Mouse (Mus musculus): ENCODE data around the gene Ctsd. TPM values are rescaled to one million over a fixed set of nuclear protein-coding genes. Genes with fewer than 3 reads are reported as not detected.

Ctsd gene
- polyA plus RNA-seq, 1 experiment from 2014 or later = 323 TPM

DNA sequence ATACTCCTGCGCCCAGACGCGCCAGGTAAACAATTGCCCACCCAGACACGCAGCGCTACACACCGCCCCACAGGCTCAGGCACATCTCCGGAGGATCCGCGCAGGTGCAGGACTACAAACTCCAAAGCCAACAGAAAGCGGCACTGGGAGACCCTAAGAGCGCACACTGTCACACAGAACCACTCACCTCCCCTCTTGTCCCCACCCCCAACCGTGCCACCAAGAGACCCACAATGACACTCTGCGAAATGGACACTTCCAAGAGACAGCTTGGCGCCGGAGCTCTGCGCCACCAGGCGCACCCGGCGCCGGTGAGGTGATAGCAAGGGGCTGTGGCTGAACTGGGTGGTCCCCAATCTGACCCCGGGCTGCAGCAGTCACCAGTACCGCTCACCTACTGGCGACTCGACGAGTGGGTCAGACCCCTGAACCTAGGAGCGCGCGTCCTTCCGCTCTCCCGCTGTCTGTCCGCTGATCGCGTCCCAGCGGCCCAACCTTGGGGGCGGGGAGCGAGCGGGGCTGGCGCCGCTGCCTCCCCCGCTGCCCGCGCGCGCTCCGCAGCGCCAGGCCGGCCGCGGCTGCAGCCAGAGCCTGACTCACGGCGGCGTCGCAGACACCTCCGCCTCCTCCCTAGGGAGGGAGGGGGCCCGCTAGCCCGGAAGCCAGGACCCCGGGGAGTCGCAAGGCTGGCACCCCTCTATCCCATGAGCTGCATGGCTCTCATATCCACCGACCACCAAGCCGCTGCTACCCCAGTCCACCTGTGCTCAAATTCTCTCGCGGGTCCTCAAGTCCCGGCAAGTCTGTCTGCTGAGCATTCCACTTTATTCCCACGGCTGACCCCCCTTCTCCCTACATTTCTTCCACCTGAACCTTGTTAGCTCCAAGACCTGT is 15.8 kb downstream of the Ctsd start:
- 2% methylated on average over 64 of the region's 64 CpGs for WGBS
- H3K9ac ChIP-seq = 0 out of 2 replicates have a peak overlapping the region, but pooled peaks have one; percentile 4

GRCm38 (mm10) chr7:142371398-142371767 is 16.5 kb downstream of the Ctsd start:
- 34% methylated on average over 11 of the region's 11 CpGs for WGBS
- Histone ChIP-seq H3K4me2 (peak overlapping the region; percentile 90), H3K36me3 (peaks cover 7% of the 10 kb centered on the region; the same call in 1 of the 2 replicates), H3K9ac (no peak overlapping the region), H3K27me3 (replicated peaks) (peaks cover 33% of the 10 kb centered on the region), H3K9me3 (no peaks in the 10 kb centered on the region), H3K27ac (no peak overlapping the region), H3K4me1 (peaks cover 12% of the 10 kb centered on the region; the same call in 1 of the 2 replicates), H3K4me3 (replicated peaks) (peak overlapping the region; percentile 42)
- no peak for ATAC-seq (ENCODE audit: insufficient read depth, low FRiP score, low read depth)

More for the DNA sequence above, 15.8 kb downstream of the Ctsd start:
- peak; percentile 24 for ATAC-seq (ENCODE audit: insufficient read depth, low FRiP score, low read depth)
- peak overlapping the region; percentile 90 for H3K4me2 ChIP-seq
- no peaks in the 10 kb centered on the region for H3K9me3 ChIP-seq
- peaks cover 33% of the 10 kb centered on the region for H3K27me3 ChIP-seq (replicated peaks)
- H3K4me3 ChIP-seq (replicated peaks) = peak overlapping the region; percentile 42
- no peak overlapping the region for H3K27ac ChIP-seq
- peaks cover 12% of the 10 kb centered on the region; the same call in 1 of the 2 replicates for H3K4me1 ChIP-seq
- H3K36me3 ChIP-seq = peaks cover 14% of the 10 kb centered on the region; the same call in 1 of the 2 replicates

DNA sequence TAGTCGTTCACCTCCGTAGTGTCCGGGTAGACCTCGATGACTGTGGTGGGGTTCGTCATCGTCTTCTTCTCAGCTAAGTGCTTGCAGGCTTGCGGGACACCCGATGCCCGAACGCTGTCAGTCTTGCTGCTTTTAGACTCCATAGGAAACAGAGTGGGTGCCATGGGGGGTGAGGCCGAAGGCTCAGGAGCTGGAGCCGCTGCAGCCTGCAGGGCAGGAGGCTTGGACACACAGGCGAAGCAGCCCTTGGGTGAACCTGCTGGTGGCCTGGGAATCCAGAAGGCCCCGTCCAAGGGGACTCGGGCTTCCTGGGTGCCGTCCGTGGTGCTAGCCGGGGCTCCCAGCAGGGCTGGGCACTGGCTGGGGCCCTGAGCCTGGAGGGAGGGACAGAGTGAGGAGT is 16.9 kb downstream of the Ctsd start:
- ATAC-seq (ENCODE audit: insufficient read depth, low FRiP score, low read depth) = no peak
- H3K9me3 ChIP-seq = no peaks in the 10 kb centered on the region
- no peak overlapping the region for H3K4me2 ChIP-seq
- 84% methylated on average over 18 of the region's 18 CpGs for WGBS
- no peak overlapping the region for H3K9ac ChIP-seq
- H3K4me3 ChIP-seq (replicated peaks) = no peak overlapping the region
- no peak overlapping the region for H3K27ac ChIP-seq
- peaks cover 3% of the 10 kb centered on the region; the same call in 1 of the 2 replicates for H3K36me3 ChIP-seq
- H3K27me3 ChIP-seq (replicated peaks) = peaks cover 33% of the 10 kb centered on the region
- H3K4me1 ChIP-seq = peaks cover 12% of the 10 kb centered on the region; the same call in 1 of the 2 replicates

DNA sequence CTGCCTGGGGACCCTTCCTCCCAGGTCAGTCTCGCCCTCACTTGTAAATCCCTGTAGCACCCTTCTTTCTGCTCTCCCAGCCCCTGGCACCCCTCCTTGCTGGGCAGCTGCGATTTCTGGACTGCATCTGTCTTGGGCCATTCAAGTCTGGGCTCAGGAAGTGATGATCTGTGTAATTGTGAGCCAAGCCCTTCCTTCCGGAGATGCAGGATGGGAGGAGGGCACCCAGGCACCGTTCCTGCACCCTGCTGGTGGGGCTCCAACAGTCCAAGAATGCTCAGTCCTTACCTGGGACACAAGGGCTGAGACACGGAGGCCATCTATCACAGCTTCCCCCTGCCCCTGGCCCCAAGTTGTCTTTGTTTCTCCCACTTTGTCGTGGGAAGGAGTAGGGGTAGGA is 18.0 kb downstream of the Ctsd start:
- Histone ChIP-seq H3K4me1 (peaks cover 12% of the 10 kb centered on the region; the same call in 1 of the 2 replicates), H3K27ac (no peak overlapping the region), H3K9ac (no peak overlapping the region), H3K36me3 (no peaks in the 10 kb centered on the region), H3K9me3 (no peaks in the 10 kb centered on the region), H3K4me2 (no peak overlapping the region), H3K27me3 (replicated peaks) (peaks cover 33% of the 10 kb centered on the region), H3K4me3 (replicated peaks) (no peak overlapping the region)
- ATAC-seq (ENCODE audit: insufficient read depth, low FRiP score, low read depth) = no peak
- WGBS = 58% methylated on average over 6 of the region's 6 CpGs

DNA sequence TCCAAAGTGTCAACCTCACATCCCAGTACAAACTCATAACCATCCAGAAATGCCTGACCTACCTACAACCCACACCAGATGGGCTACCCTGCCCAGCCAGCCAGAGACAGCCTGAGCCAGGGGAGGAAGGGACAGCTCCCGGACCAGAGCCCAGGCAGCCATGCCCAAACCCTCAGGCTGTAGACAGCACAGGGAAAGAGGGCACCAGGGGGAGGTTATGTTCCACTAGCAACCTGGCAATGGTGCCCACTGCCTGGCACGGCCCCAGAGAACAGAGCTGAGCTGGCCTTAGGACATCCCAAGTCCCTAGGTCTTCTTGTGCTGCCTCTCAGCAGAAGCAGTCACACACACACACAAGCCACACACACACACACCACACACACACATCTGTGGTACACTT is 19.0 kb downstream of the Ctsd start:
- ATAC-seq (ENCODE audit: insufficient read depth, low FRiP score, low read depth) = no peak
- H3K4me1 ChIP-seq = peaks cover 12% of the 10 kb centered on the region; the same call in 1 of the 2 replicates
- H3K4me3 ChIP-seq (replicated peaks) = no peak overlapping the region
- peaks cover 33% of the 10 kb centered on the region for H3K27me3 ChIP-seq (replicated peaks)
- no peaks in the 10 kb centered on the region for H3K36me3 ChIP-seq
- no peaks in the 10 kb centered on the region for H3K9me3 ChIP-seq
- no peak overlapping the region for H3K27ac ChIP-seq
- H3K9ac ChIP-seq = no peak overlapping the region
- 82% methylated on average over 2 of the region's 2 CpGs for WGBS
- no peak overlapping the region for H3K4me2 ChIP-seq

GRCm38 (mm10) chr7:142363107-142363506 is 24.7 kb downstream of the Ctsd start:
- no peaks in the 10 kb centered on the region for H3K36me3 ChIP-seq
- no peaks in the 10 kb centered on the region for H3K27me3 ChIP-seq (replicated peaks)
- no peaks in the 10 kb centered on the region for H3K4me1 ChIP-seq
- H3K4me2 ChIP-seq = no peak overlapping the region
- 72% methylated on average over 4 of the region's 4 CpGs for WGBS
- H3K27ac ChIP-seq = no peak overlapping the region
- H3K4me3 ChIP-seq (replicated peaks) = no peak overlapping the region
- H3K9me3 ChIP-seq = no peaks in the 10 kb centered on the region
- no peak overlapping the region for H3K9ac ChIP-seq
- no peak for ATAC-seq (ENCODE audit: insufficient read depth, low FRiP score, low read depth)

DNA sequence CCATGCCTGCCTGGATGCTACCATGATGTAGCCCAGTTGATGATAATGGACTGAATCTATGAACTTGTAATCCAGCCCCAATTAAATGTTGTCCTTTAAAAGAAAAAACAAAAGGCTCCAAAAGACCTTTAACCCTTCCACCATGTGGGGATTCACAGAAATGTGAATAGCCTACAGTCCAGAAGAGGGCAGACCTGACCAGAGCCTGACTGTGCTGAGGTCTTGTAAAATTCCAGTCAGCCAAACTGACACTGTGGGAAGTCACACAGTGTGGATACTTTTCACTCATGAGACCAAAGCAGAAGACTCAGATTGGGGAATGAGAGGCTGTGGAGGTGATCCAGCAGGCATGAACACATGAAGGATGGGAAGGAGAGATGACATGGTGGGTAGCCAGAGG is 27.1 kb downstream of the Ctsd start:
- no peaks in the 10 kb centered on the region for H3K9me3 ChIP-seq
- H3K4me2 ChIP-seq = no peak overlapping the region
- H3K4me3 ChIP-seq (replicated peaks) = no peak overlapping the region
- no peaks in the 10 kb centered on the region for H3K27me3 ChIP-seq (replicated peaks)
- H3K4me1 ChIP-seq = no peaks in the 10 kb centered on the region
- no peak overlapping the region for H3K9ac ChIP-seq
- no peak for ATAC-seq (ENCODE audit: insufficient read depth, low FRiP score, low read depth)
- no peaks in the 10 kb centered on the region for H3K36me3 ChIP-seq
- H3K27ac ChIP-seq = no peak overlapping the region

GRCm38 (mm10) chr7:142359129-142359528 is 28.7 kb downstream of the Ctsd start:
- no peak overlapping the region for H3K4me2 ChIP-seq

GRCm38 (mm10) chr7:142357566-142357965 is 30.3 kb downstream of the Ctsd start:
- H3K27me3 ChIP-seq (replicated peaks) = no peaks in the 10 kb centered on the region
- H3K4me3 ChIP-seq (replicated peaks) = no peak overlapping the region
- WGBS = 56% methylated on average over 3 of the region's 3 CpGs
- H3K9me3 ChIP-seq = no peaks in the 10 kb centered on the region
- H3K36me3 ChIP-seq = no peaks in the 10 kb centered on the region
- H3K4me2 ChIP-seq = no peak overlapping the region
- H3K27ac ChIP-seq = no peak overlapping the region
- no peak overlapping the region for H3K9ac ChIP-seq
- H3K4me1 ChIP-seq = peaks cover 2% of the 10 kb centered on the region; the same call in 1 of the 2 replicates
- ATAC-seq (ENCODE audit: insufficient read depth, low FRiP score, low read depth) = no peak

More at GRCm38 (mm10) chr7:142359129-142359528, 28.7 kb downstream of the Ctsd start:
- H3K27ac ChIP-seq = no peak overlapping the region
- no peak for ATAC-seq (ENCODE audit: insufficient read depth, low FRiP score, low read depth)
- no peaks in the 10 kb centered on the region for H3K36me3 ChIP-seq
- H3K4me3 ChIP-seq (replicated peaks) = no peak overlapping the region
- no peaks in the 10 kb centered on the region for H3K9me3 ChIP-seq
- WGBS = 62% methylated on average over 8 of the region's 8 CpGs
- 0 out of 2 replicates have a peak, but pooled peaks cover 2% of the 10 kb centered on the region for H3K4me1 ChIP-seq
- no peaks in the 10 kb centered on the region for H3K27me3 ChIP-seq (replicated peaks)
- H3K9ac ChIP-seq = no peak overlapping the region

DNA sequence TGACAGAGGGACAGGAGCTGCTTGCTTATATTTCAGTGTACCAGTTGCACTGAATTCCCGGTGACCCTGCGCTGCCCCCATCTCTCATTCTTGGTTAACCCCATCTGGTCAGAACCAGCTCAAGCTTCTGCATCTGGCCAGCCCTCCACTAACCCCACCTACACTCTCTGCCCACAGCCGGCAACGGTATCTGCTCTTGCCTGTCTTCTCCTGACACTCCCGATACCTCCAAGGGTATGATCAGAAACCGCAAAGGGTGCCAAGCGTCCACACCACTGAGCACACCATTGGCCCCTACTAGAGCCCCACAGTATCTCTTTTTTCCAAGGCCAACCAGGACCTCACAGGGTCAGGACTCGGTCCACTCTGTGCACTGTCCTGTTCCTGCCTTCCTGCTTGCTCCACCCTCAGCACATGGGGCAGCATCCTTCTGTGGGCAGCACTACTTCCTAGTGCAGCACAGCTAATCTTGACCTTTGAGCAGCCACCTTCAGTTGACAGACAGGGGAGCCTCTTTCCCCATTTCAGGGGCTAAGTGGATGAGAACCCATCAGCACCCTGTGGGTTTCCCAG is 33.1 kb downstream of the Ctsd start:
- Histone ChIP-seq H3K27me3 (replicated peaks) (no peaks in the 10 kb centered on the region), H3K4me1 (peaks cover 2% of the 10 kb centered on the region; the same call in 1 of the 2 replicates), H3K4me3 (replicated peaks) (no peak overlapping the region), H3K9me3 (no peaks in the 10 kb centered on the region), H3K27ac (no peak overlapping the region), H3K36me3 (no peaks in the 10 kb centered on the region), H3K4me2 (no peak overlapping the region), H3K9ac (no peak overlapping the region)
- 53% methylated on average over 8 of the region's 8 CpGs for WGBS
- ATAC-seq (ENCODE audit: insufficient read depth, low FRiP score, low read depth) = peak; percentile 67

DNA sequence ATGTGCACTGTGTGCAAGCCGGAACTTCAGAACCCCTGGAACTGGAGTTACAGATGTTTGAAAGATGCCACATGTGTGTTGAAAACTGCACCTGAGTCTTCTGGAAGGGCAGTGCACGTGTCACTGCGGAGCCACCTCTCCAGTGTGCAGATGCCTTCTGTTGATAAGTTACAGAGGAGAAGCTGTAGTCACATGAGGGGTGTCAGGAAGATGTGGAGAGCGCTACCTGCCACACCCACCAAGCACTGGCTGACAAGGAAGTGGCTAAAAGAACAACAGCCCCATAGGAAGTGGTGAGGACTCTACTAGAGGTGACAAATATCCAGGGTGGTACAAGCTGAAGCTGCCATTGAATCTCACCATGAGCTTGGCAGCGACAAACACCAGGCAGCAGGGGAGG is 34.0 kb downstream of the Ctsd start:
- no peaks in the 10 kb centered on the region for H3K9me3 ChIP-seq
- peak; percentile 80; the same call in 1 of the 2 replicates for ATAC-seq (ENCODE audit: insufficient read depth, low FRiP score, low read depth)

GRCm38 (mm10) chr7:142351569-142351968 is 36.3 kb downstream of the Ctsd start:
- Histone ChIP-seq H3K9ac (no peak overlapping the region), H3K27me3 (replicated peaks) (no peaks in the 10 kb centered on the region), H3K4me3 (replicated peaks) (no peak overlapping the region), H3K36me3 (no peaks in the 10 kb centered on the region), H3K27ac (no peak overlapping the region), H3K4me1 (peaks cover 7% of the 10 kb centered on the region; the same call in 1 of the 2 replicates), H3K4me2 (no peak overlapping the region), H3K9me3 (no peaks in the 10 kb centered on the region)
- no peak for ATAC-seq (ENCODE audit: insufficient read depth, low FRiP score, low read depth)
- 54% methylated on average over 5 of the region's 5 CpGs for WGBS

More for the DNA sequence above, 34.0 kb downstream of the Ctsd start:
- Histone ChIP-seq H3K27ac (no peak overlapping the region), H3K27me3 (replicated peaks) (no peaks in the 10 kb centered on the region), H3K4me2 (no peak overlapping the region), H3K4me3 (replicated peaks) (no peak overlapping the region), H3K9ac (no peak overlapping the region), H3K36me3 (no peaks in the 10 kb centered on the region), H3K4me1 (peaks cover 7% of the 10 kb centered on the region; the same call in 1 of the 2 replicates)
- 66% methylated on average over 5 of the region's 5 CpGs for WGBS
